Mouse (Mus musculus) C2C12 (cell line): Measurements from ENCODE around the gene Os9. TPM values are rescaled to one million over a fixed set of nuclear protein-coding genes. Genes with fewer than 3 reads are reported as not detected.

Experiments
- H3K27me3 ChIP-seq: one replicate; pipeline ENCODE4 v1.6.1; 2011; ENCODE audit not compliant: control insufficient read depth, insufficient read depth, insufficient read length
- H3K36me3 ChIP-seq: one replicate; pipeline ENCODE4 v1.6.1; 2011; ENCODE audit not compliant: control insufficient read depth, insufficient read depth
- H3K4me3 ChIP-seq: one replicate; pipeline ENCODE4 v1.5.1; 2011; ENCODE audit warnings: mild to moderate bottlenecking, control low read depth; ENCODE audit not compliant: poor library complexity, insufficient read depth, severe bottlenecking
- H3K79me2 ChIP-seq: one replicate; pipeline ENCODE4 v1.6.1; 2011; ENCODE audit not compliant: control insufficient read depth, insufficient read depth
- H3K79me3 ChIP-seq: one replicate; pipeline ENCODE4 v1.6.1; 2011; ENCODE audit warnings: low read depth, control low read depth
- H3ac ChIP-seq: one replicate; pipeline ENCODE3; 2011; ENCODE audit warnings: low read depth; ENCODE audit not compliant: control insufficient read depth, insufficient read length
- CEBPB ChIP-seq: IDR thresholded peaks from one replicate; pipeline ENCODE4 v1.6.1; 2011; ENCODE audit warnings: low read depth, mild to moderate bottlenecking, control low read depth, moderate library complexity
- CTCF ChIP-seq: IDR thresholded peaks from one replicate; pipeline ENCODE4 v1.5.1; 2011; ENCODE audit not compliant: control insufficient read depth, insufficient read depth, insufficient read length
- FOSL1 ChIP-seq: IDR thresholded peaks from one replicate; pipeline ENCODE4 v1.8.0; 2011; ENCODE audit warnings: mild to moderate bottlenecking, low read length; ENCODE audit not compliant: poor library complexity, insufficient read depth, severe bottlenecking
- MAX ChIP-seq: IDR thresholded peaks from one replicate; pipeline ENCODE4 v1.6.1; 2011; ENCODE audit warnings: mild to moderate bottlenecking, control low read depth
- MYOD1 ChIP-seq: IDR thresholded peaks from one replicate; pipeline ENCODE4 v1.6.1; 2011; ENCODE audit warnings: low read depth; ENCODE audit not compliant: control insufficient read depth, insufficient read length
- MYOG ChIP-seq: IDR thresholded peaks from one replicate; pipeline ENCODE4 v1.6.1; 2011; ENCODE audit not compliant: control insufficient read depth, insufficient read length; ENCODE audit errors: extremely low read depth
- USF1 ChIP-seq: IDR thresholded peaks from one replicate; pipeline ENCODE4 v1.6.1; 2011; ENCODE audit warnings: low read depth, mild to moderate bottlenecking, control low read depth, moderate library complexity
- polyA plus RNA-seq: library from polyadenylated mRNA; unstranded; fragments of >200 nt; fragmentation: generic; extraction: Trizol; gene quantifications from one replicate; pipeline ENCODE4 v1.2.1, GENCODE M21; 2012; ENCODE audit warnings: missing spikeins

Os9 gene
- polyA plus RNA-seq, 1 experiment, result 35.6 TPM

DNA sequence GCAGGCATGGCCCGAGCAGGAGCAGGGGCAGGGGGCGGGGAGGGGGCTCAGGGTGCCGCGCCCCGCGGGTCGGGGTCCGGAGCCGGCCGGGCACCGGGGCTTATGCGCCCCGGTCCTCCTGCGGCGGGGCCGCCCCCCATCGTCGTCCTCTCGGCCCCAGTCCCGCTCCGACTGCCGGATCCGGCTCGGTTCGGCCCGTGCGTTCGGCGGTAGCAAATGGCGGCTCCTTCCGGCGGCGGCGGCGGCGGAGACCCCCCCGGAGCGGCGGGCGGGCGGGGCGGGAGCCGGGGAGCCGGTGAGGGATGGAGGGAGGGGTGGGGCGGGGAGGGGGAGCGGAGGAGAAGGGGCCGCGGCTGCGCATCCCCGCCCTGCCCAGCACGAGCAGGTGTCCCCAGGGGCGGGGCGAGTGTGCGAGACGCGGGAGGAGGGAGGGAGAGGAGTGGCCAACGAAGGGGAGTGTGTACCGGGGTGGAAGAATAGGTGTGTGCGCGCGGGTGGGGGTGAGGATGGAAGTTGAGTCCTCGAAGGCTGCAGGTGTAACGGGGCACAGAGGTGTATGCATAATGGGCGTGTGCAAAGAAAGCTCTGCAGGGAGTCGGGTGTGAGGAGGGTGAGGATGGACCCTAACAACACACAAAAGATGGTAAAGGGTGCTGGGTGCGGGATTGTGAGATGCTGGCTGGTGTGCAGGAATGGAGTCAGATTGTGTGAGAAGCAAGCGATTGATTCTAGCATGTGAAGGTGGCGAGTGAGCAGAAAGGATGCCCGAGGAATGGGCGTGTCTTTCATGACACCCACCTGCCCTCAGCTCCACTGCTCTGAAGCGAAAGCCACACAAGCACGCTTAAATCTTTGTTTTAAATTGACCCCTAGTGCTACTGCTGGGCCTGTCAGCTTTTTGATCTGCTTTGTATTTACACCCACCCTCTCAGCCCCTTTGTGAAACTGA is 60.7 kb downstream of the Os9 start, which contains the start of gene March9:
Gene March9 (minus strand): TSS at position 217 of the 949 bp plus-strand sequence.
- H3K79me3 ChIP-seq, result peaks cover 17% of the 10 kb centered on the region
- H3K27me3 ChIP-seq, result no peaks in the 10 kb centered on the region
- TF ChIP-seq USF1 (no peak), CEBPB (no peak), MYOD1 (no peak), MAX (no peak)
- peak within 1 kb of the TSS; percentile 36 for H3K4me3 ChIP-seq
- peak within 1 kb of the TSS; percentile 82 for H3ac ChIP-seq
- peaks cover 20% of the 10 kb centered on the region for H3K79me2 ChIP-seq
- peaks cover 8% of the 10 kb centered on the region for H3K36me3 ChIP-seq

GRCm38 (mm10) chr10:127059174-127059967 is 61.6 kb downstream of the Os9 start:
- Histone ChIP-seq H3K36me3 (no peaks in the 10 kb centered on the region), H3ac (peak overlapping the region; percentile 82), H3K4me3 (peak overlapping the region; percentile 36), H3K79me3 (peaks cover 9% of the 10 kb centered on the region), H3K79me2 (peaks cover 11% of the 10 kb centered on the region), H3K27me3 (no peaks in the 10 kb centered on the region)
- TF ChIP-seq FOSL1, result no peak

- TF ChIP-seq MYOG, result no peak
- no peak for TF ChIP-seq MAX
- TF ChIP-seq CTCF, result no peak
- TF ChIP-seq USF1, result no peak
- no peak for TF ChIP-seq CEBPB
- no peak for TF ChIP-seq MYOD1
- no peak for TF ChIP-seq FOSL1
- Histone ChIP-seq H3K27me3 (no peaks in the 10 kb centered on the region), H3K4me3 (no peak overlapping the region), H3K79me3 (peaks cover 2% of the 10 kb centered on the region), H3K36me3 (no peaks in the 10 kb centered on the region), H3ac (no peak overlapping the region), H3K79me2 (peaks cover 4% of the 10 kb centered on the region)
Observed at GRCm38 (mm10) chr10:127058708-127059107, 62.2 kb downstream of the Os9 start.

DNA sequence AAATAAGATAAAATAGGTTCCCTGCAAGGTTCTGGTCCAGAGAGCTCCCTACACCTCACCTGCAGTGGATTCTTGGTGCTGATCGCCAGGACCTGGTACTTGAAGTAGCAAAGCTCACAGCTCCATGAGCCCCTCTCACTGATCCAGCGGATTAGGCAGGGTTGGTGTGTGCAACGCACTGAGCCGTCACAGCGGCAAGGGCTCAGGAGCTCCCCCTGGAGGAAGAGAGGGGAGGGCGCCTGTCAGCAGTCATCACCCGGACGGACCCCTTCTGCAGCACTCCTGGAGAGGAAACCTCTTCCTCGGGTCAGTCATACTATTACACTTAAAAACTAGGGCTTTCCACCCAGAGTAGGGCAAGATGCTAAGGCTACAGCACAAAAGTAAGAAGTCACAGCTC is 62.8 kb downstream of the Os9 start:
- Histone ChIP-seq H3K79me2 (no peaks in the 10 kb centered on the region), H3K79me3 (no peaks in the 10 kb centered on the region), H3ac (no peak overlapping the region), H3K4me3 (no peak overlapping the region), H3K36me3 (no peaks in the 10 kb centered on the region), H3K27me3 (no peaks in the 10 kb centered on the region)
- TF ChIP-seq MYOD1 (no peak), CTCF (peak; percentile 90), MAX (no peak)

DNA sequence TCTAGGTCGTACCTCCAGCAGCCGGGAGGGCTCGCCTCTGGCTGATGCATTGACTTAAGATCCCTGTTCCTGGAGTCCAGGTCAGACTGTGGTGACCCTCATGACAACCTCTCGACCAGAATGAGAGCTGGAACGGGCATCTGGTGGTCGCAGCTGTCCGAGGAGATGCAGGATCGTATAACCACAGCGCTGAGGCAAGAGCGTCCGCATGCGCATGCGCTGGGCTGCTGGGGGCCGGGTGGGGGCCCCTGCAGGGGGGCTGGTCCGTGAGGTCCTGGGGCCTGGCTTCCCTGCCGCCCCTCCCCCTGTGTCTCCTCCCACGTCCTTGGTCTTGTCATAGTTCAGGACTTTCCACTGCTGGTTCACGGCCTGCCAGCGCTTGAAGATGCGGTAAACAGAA is 64.4 kb downstream of the Os9 start:
- Histone ChIP-seq H3K36me3 (no peaks in the 10 kb centered on the region), H3ac (no peak overlapping the region), H3K27me3 (no peaks in the 10 kb centered on the region), H3K4me3 (no peak overlapping the region), H3K79me2 (no peaks in the 10 kb centered on the region), H3K79me3 (no peaks in the 10 kb centered on the region)
- no peak for TF ChIP-seq CTCF
- TF ChIP-seq MYOD1, result no peak
- TF ChIP-seq FOSL1, result no peak
- TF ChIP-seq MYOG, result no peak
- TF ChIP-seq CEBPB, result no peak
- TF ChIP-seq USF1, result no peak
- no peak for TF ChIP-seq MAX

- Histone ChIP-seq H3ac (no peak overlapping the region), H3K4me3 (no peak overlapping the region), H3K36me3 (no peaks in the 10 kb centered on the region), H3K79me3 (no peaks in the 10 kb centered on the region), H3K27me3 (peaks cover 3% of the 10 kb centered on the region), H3K79me2 (no peaks in the 10 kb centered on the region)
- no peak for TF ChIP-seq MYOG
- TF ChIP-seq MAX, result no peak
- no peak for TF ChIP-seq CTCF
- no peak for TF ChIP-seq CEBPB
- TF ChIP-seq USF1, result no peak
- TF ChIP-seq MYOD1, result no peak
- no peak for TF ChIP-seq FOSL1
Observed at GRCm38 (mm10) chr10:127055406-127055805, 65.5 kb downstream of the Os9 start.
